Mouse (Mus musculus): ENCODE results near the gene Pabpn1l.
A peak's percentile ranks its signal among the peaks of the same experiment; 100 is the strongest.
"Not testable (repeated sequence)": the region's sequence is repeated elsewhere in the genome, so short reads cannot be mapped to it uniquely, and the experiment has no call there.

Pabpn1l gene

GRCm38 (mm10) chr8:122576648-122577022 is 45.9 kb downstream of the Pabpn1l start, which contains the start of gene Aprt:
Aprt (minus strand) TSS chr8:122576909.
- DNase-seq (ENCODE audit: extremely low read depth, low read depth), result peak; percentile 64

DNA sequence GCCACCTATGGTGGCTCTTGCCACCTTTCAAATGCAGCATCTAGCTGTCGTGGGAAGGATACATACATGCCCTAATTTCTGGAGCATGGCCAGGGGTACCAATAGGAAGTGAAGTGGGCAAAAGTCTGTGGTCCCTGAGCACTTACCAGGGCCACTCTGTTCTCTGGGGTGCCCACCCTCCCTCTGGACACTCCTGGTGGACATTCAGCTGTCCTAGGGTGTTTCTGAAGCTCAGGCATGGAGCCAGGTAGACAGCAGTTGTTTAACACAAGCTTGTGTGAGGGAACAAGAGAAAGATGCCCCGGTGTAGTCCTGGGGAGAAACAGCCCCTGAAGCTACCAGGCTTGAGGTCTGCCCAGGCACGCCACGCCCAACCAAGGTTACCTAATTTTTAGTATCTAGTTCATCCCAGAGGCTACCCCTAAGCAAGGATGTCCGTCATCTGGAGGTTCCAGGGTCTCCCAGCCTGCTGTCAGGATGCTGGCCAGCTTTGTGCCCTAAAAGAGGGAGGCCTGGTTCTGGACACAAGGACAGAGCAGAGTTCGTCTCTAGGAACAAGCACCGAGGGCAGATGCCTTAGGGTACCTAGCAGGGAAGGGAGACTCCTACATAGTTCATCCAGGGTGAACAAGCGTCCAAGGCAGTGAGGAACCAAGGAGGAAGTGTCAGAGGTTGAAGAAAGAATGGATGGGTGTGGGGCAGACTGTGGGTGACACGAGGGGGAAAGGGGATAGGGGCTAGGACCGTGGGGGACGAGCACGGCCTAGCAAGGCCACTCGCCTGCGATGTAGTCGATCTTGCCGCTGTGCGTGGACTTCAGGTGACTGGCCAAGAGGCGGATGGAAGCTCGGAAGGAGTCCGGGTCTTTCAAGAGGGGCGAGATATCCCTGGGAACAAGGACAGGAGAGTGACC is 46.5 kb downstream of the Pabpn1l start:
- DNase-seq (ENCODE audit: extremely low read depth, low read depth), result no peak

DNA sequence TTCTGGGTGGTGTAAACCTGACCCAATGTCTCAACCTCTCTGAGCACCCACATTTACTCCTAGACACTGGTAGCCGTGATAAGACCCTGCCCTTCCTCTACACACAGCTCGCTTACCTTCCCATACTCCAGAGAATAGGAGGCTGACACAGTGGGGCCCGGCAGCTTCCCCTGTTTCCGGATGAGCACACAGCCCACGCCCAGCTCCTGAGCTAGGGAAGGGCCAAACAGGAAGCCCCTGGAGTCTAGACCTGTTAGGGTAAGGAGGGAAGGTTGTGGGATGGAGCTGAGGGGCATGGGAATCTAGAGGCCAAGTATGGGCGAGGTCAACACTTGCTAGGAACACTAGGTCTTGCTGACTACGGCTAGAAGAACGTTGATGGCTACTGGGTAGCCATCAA is 47.3 kb downstream of the Pabpn1l start:
- DNase-seq (ENCODE audit: extremely low read depth, low read depth), result no peak

- DNase-seq (ENCODE audit: extremely low read depth, low read depth), result no peak
Observed at GRCm38 (mm10) chr8:122574667-122575251, 47.8 kb downstream of the Pabpn1l start.

DNA sequence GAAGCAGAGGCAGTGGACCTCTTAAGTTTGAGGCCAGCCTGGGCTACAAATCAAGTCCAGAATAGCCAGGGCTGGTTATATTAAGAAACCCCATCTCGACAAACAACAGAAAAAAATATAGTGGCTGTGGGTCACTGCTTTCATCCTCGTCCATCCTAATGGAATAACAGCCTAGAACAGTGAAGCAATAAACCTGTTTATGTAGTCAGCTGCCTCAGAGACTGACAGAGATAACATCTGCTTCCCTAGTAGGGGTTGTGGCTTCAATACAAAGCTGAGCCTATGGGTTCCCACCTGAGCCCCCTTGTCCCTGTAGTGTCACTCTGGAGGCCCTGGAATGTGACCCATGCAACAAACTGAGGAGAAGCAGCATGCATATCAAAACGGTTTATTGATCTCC is 48.3 kb downstream of the Pabpn1l start:
- DNase-seq (ENCODE audit: extremely low read depth, low read depth), result no peak

DNA sequence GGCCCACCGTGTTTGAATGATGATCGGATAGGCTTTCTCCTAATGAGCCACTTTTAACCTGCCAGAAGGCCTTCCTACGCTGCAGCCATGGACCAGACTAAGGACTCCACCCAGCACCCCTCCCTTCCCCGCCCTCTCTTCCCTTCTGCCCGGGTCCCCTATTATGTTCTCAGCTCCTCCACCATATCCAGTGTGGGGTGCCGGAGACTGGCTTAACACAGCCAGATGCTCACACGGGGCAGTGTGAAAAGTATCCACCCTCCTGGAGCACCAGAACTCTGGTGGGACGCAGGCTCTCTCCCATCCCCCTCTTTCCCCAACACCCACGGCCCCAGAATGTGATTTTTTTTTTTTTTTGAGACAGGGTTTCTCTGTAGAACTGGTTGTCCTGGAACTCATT is 49.0 kb downstream of the Pabpn1l start:
- no peak for DNase-seq (ENCODE audit: extremely low read depth, low read depth)

- DNase-seq (ENCODE audit: extremely low read depth, low read depth), result not testable (repeated sequence)
Observed at GRCm38 (mm10) chr8:122573176-122573575, 49.4 kb downstream of the Pabpn1l start.

DNA sequence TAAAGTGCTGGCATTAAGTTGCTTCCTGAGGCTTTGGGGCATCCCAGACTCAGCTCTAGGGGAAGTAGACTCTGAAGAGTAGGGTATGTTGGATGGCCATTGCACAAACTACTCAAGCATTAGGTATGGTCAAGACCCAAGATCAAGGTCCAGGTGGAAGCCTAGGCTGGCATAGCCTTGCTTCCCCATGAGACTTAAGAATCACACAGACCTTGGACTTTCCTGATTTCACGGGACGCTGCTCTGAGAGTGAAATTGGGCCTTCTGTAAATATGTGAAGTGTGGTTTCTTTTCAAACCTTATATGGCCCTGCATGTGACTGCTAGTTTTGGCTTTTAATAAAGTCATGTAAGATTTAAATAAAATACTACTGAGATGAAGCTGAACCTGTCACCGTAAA is 49.8 kb downstream of the Pabpn1l start:
- DNase-seq (ENCODE audit: extremely low read depth, low read depth), result no peak

- DNase-seq (ENCODE audit: extremely low read depth, low read depth), result no peak
Observed at GRCm38 (mm10) chr8:122571750-122572267, 50.7 kb downstream of the Pabpn1l start.

- DNase-seq (ENCODE audit: extremely low read depth, low read depth), result no peak
Observed at GRCm38 (mm10) chr8:122571153-122571552, 51.4 kb downstream of the Pabpn1l start.

- DNase-seq (ENCODE audit: extremely low read depth, low read depth), result no peak
Observed at GRCm38 (mm10) chr8:122569996-122570395, 52.5 kb downstream of the Pabpn1l start.

All from MEL-GATA-1-ER (cell line).